Comparison of ENCODE assay signal across 16 mouse cellular contexts in the genomic region with DNA sequence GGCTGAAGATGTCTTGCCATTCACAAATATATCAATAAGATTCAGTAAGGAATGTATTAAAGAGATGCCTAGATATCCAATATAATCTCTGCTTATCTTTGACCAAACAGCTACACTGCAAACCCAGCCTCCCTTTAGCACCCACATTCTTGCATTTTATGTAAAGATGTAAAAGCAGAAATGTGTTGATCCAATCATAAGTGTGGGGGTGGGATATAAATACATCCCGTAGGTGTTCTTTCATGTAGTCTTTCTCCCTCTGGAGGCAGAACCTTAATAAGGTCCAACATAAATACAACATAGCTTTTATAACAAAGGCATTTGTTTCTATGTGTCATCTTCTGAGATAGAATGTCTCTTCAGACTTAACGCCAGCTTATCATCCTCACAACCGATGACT.
A peak's percentile ranks its signal among the peaks of the same experiment; 100 is the strongest.
DNase-seq lines count a peak whose midpoint lies in the region; ATAC-seq lines count a peak whose summit lies in the region.
"Had no signal": no experiment of that assay in that cellular context is flagged by ENCODE, and none has a peak within 500 bp of the region (broad histone marks: within the 10 kb centered on the region; RNA-seq: fewer than 3 reads in every experiment).

No protein-coding gene starts in this region.

- intact Hi-C loops in left cerebral cortex, postnatal 10 days (cut with DNase I) = no loop called here

- ATAC-seq in inflammation-experienced regulatory T-cells, adult 6 months = no peak
- ATAC-seq: forebrain, embryonic 13.5 days; forebrain, embryonic 15.5 days; forebrain, postnatal 0 days had no signal

- peak; percentile 4 for DNase-seq in left cerebral cortex, adult 11 months (ENCODE audit: low spot score)
- DNase-seq in left cerebral cortex, postnatal 10 days (ENCODE audit: extremely low spot score in 1 of 2, low spot score in 2 of 2) = no peak
- peak; percentile 58 for DNase-seq in brain, adult 2 months (ENCODE audit: low read depth, low spot score)
- peak; percentile 43 for DNase-seq in telencephalon, adult 2 months (ENCODE audit: low read depth, low spot score)
- DNase-seq: adrenal gland, adult 2 months; adrenal gland, postnatal 10 days; adrenal gland, postnatal 25 days; cerebellum, adult 11-12 months; cerebellum, adult 2 months; cerebellum, adult 9-10 months; cerebellum, postnatal 10 days; cerebellum, postnatal 25 days; forebrain, postnatal 0 days had no signal

Comparison
In these comparisons a context has a peak if more than half of its experiments do, and no peak if none do; other contexts are left out.
1. DNase-seq: peak in left cerebral cortex, adult 11 months (single experiment), brain, adult 2 months (single experiment) and telencephalon, adult 2 months (single experiment); none in left cerebral cortex, postnatal 10 days (0 of 2).